Mouse (Mus musculus) brain, adult 2 months (tissue): ENCODE data around the gene Naxe.

Source experiments
- DNase-seq: peaks from one replicate; pipeline ENCODE4 v3.0.0; 2011; ENCODE audit warnings: low read depth, low spot score

Gene Naxe

GRCm38 (mm10) chr3:88057902-88058696 is at the start of gene Naxe:
Gene Naxe, minus strand, starts transcription at chr3:88058495.
- peak; percentile 95 for DNase-seq

- DNase-seq, result no peak
Observed at GRCm38 (mm10) chr3:88106126-88106525, 47.8 kb upstream of the Naxe start.

GRCm38 (mm10) chr3:88102611-88103010 is 44.3 kb upstream of the Naxe start:
- peak; percentile 39 for DNase-seq

GRCm38 (mm10) chr3:88102196-88102595 is 43.9 kb upstream of the Naxe start:
- DNase-seq, result no peak

- no peak for DNase-seq
Observed at GRCm38 (mm10) chr3:88101736-88102135, 43.4 kb upstream of the Naxe start.

GRCm38 (mm10) chr3:88100251-88100650 is 42.0 kb upstream of the Naxe start:
- peak; percentile 12 for DNase-seq

- peak; percentile 54 for DNase-seq
Observed at GRCm38 (mm10) chr3:88097666-88098065, 39.4 kb upstream of the Naxe start.

GRCm38 (mm10) chr3:88094126-88094525 is 35.8 kb upstream of the Naxe start:
- DNase-seq, result no peak

GRCm38 (mm10) chr3:88090616-88091015 is 32.3 kb upstream of the Naxe start:
- DNase-seq, result peak; percentile 25

- no peak for DNase-seq
Observed at GRCm38 (mm10) chr3:88090106-88090505, 31.8 kb upstream of the Naxe start.

- DNase-seq, result peak; percentile 56
Observed at GRCm38 (mm10) chr3:88087688-88088087, 29.4 kb upstream of the Naxe start.

GRCm38 (mm10) chr3:88085459-88085858 is 27.2 kb upstream of the Naxe start:
- no peak for DNase-seq

GRCm38 (mm10) chr3:88084001-88084400 is 25.7 kb upstream of the Naxe start:
- no peak for DNase-seq

GRCm38 (mm10) chr3:88082663-88083062 is 24.4 kb upstream of the Naxe start:
- no peak for DNase-seq

GRCm38 (mm10) chr3:88082224-88082618 is 23.9 kb upstream of the Naxe start:
- no peak for DNase-seq

- peak; percentile 95 for DNase-seq
Observed at GRCm38 (mm10) chr3:88081345-88082223, 23.3 kb upstream of the Naxe start, which contains the start of gene Iqgap3. Gene Iqgap3, plus strand, starts transcription at chr3:88081971.

GRCm38 (mm10) chr3:88078204-88078603 is 19.9 kb upstream of the Naxe start, which contains the start of gene Ttc24:
Gene Ttc24, minus strand, starts transcription at chr3:88078304.
- DNase-seq, result no peak

GRCm38 (mm10) chr3:88077441-88077840 is 19.1 kb upstream of the Naxe start:
- DNase-seq, result no peak

- no peak for DNase-seq
Observed at GRCm38 (mm10) chr3:88074766-88075165, 16.5 kb upstream of the Naxe start.

- no peak for DNase-seq
Observed at GRCm38 (mm10) chr3:88074351-88074750, 16.1 kb upstream of the Naxe start.

GRCm38 (mm10) chr3:88073631-88074030 is 15.3 kb upstream of the Naxe start:
- DNase-seq, result peak; percentile 27

- peak; percentile 86 for DNase-seq
Observed at GRCm38 (mm10) chr3:88071783-88072182, 13.5 kb upstream of the Naxe start.
